Mouse (Mus musculus): ENCODE results near the gene Gbp3. TPM values are rescaled to one million over a fixed set of nuclear protein-coding genes. Genes with fewer than 3 reads are reported as not detected.
"Not testable (repeated sequence)": the region's sequence is repeated elsewhere in the genome, so short reads cannot be mapped to it uniquely, and the experiment has no call there.

The Gbp3 gene
- polyA plus RNA-seq (2017; shearing (Covaris generic)) = 100 to 1,000 TPM in 1 of 2 experiments, 10 to 100 TPM in 1; 91.5 to 108 TPM

DNA sequence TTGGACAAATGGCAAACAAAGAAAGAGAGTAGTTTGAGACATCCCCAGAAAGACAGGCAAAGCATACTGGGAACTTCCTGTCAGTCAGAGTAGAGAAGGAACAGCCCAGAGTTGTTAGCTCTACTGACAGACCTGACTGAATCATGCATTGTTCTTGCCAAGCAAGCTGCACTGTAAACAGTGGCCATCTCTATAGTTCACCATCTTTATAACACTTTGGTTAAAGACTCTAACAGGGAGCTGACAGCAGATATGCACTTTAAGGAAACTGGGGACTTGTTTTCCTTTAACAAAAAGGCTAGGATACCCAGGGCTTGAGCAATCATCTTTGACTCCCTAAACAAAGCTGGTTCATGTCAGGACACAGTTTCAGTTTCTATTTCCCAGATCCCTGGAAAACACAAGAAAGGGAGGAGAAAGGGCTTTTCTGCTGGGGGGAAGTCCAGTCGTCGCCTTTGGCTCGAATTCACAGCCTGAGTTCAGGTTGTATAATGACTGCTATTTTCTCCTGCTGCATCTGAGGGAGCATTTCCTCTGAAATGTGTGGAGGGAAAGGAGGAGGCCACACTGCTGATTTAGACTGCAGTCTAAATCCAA is at the start of gene Gbp3:
Gbp3 (plus strand) TSS at position 395 of the 597 bp plus-strand sequence.
- ATAC-seq = peak; percentile 19

DNA sequence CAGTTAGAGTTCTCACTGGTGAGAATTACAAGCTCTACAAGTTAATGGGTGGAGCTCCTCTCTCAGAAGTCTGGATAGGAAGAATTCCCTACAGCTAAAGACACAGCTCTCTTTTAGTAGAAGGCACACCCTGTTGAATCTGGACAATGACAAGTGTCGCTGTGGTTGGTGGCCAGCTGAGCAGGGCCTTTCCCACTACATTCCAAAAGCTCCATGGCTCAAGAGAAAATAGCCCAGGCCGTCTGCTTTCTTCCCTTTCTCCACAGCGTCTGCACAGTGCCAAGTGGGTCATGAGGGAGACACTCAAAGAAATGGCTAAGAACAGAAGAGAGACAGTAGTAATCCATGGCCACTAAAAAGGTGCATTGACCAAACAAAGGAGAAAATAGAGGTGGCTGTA is 31.7 kb upstream of the Gbp3 start:
- no peak for ATAC-seq

DNA sequence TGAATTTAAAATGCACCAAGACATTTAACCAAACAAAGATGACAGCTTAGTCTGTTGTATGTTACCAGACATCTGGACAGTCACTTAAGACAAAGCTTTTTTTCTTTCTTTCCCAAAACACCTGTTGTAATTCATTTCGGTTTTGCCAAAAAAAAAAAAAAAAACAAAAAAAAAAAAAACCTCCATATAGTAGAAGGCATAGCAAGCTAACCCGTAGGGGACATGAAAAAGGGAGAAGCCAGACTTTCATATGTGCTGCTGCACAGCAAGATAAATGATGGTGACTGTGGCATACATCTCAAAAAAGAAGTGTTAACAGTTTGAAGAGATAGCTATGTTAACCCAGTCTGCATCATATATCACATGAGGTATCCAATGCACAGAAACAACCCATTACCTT is 30.2 kb upstream of the Gbp3 start:
- ATAC-seq = peak; percentile 0

DNA sequence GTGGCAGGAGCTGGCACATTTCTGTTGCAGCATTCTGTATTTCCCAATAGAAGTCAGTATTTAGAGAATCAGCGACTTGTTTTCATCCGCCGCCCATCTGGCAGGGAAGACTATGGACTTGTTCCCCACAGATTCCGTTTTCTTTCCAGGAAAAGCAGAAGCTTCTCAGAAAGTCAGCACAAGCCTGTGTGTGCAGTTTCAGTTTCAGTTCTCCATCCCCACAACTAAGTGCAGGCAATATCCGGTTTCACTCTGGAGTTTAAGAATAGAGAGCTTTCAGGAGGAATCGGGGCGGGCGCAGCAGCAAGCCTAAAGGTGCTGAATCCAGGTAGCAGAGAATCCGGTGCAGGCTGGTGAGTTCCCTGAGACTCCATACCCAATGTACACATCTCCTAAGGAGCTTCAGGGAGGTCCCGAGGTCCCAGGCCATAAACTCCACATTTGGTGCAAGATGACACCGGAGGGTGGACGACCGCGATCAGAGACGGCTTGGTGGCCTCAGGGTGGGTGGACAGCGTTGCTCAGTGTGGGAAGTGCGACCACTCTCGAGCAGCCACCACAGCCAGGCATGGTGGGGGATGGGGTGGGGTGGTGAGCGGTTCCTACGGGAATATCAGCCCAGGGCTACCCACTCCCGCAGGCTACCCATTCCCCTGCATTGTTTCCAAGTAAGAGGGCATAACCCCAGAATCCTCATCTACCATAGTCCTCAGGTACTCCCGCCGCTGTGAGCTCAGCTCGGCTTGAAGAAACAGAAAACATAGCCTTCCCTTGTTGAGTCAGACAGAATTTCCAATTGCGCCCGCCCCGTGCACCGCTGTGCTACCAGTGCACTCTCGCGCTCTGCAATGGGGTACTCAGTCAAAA is 29.5 kb upstream of the Gbp3 start, which contains the start of gene Gbp7:
Gbp7 (plus strand) TSS at position 256 of the 867 bp plus-strand sequence.
- peak; percentile 79 for ATAC-seq

DNA sequence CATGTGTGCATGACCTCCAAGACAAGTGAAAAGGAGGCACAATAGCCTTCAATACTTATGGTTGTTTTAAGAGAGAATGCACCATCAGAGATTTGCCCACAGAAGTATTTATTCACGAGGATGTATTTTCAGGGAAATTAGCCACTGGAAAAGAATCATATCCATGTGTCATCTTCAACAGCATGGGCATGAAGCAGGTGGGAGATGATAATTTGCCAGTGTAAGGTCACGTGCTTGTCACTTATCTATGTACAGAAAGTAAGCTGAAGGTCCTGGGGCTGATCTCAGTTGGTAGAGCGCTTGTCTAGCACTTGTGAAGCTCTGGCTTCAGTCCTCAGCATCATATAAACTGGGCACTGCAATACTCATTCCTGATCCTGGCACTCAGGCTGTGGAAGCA is 28.2 kb upstream of the Gbp3 start:
- ATAC-seq = no peak

DNA sequence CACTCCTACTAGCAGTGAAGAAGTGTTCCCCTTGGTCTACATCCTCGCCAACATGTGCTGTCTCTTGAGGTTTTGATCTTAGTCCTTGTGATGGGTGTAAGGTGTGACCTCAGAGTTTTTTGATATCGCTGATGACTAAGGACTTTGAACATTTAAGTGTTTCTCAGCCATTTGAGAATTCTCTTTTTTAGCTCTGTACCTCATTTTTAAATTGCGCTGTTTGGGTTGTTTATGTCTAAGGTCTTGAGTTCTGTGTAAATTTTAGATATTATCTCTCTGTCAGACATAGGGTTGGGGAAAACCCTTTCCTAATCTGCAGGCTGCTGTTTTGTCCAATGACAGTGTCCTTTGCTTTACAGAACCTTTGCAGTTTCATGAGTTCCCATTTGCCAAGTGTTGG is 26.6 kb upstream of the Gbp3 start:
- peak; percentile 69 for ATAC-seq

DNA sequence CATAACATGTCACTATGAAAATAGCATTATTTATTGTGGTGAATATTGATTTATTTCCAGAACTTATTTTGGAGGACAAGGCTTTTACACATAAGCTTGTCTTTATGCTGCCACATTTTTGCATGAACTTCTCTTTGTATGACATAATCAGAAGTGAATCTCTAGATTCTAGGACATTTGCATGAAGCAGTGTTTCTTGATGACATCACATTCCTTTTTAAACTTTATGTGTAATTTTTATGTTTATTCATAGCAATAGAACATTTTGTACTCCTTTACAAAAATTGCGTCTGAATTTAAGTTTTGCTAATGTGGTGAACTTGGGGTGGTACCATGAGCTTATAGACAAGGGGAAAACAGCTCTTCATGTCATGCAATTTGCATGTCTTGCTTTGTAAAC is 24.2 kb upstream of the Gbp3 start:
- no peak for ATAC-seq

DNA sequence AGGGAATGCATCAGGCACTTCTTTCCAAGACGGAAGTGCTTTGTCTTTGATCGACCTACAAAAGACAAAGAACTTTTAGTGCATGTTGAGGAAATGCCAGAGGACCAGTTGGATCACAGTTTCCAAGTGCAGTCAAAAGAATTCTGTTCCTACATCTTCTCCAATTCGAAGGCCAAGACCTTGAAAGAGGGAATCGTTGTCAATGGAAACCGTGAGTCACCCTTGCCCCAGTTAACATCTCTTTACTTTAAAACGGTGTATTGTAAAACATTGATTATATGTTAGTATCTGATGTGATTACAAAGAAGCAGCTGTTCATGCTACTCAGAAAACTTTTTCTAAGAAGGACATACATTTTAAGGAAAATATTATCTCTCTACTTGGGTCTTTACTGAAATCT is 18.4 kb upstream of the Gbp3 start:
- ATAC-seq = no peak

DNA sequence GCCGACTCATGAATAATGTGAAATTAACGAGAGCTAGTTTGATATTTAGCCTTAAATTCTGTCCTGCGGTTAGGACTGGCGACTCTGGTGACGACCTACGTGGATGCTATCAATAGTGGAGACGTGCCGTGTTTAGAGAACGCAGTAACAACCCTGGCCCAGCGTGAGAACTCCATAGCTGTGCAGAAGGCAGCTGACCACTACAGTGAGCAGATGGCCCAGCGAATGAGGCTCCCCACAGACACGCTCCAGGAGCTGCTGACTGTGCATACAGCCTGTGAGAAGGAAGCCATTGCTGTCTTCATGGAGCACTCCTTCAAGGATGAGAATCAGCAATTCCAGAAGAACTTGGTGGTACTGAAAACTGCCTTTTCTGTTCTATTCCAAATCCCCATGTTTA is 17.1 kb upstream of the Gbp3 start:
- ATAC-seq = not testable (repeated sequence)

DNA sequence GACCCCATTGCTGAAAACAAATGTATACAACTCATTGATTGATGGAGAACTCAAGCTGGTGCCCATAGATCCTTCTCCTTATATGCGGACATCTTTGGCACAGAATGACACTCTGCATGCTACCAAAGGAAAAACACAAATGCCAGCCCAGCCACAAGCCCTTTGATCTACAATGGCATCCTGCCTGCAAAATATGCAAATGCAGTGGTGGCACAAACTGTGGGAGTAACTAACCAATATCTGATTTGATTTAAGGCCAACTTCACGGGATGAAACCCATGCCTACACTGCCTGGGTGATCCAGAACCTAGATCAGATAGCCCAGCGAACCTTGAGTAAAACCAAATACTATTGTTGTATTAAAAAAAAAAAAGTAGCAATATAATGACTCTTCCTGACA is 13.1 kb upstream of the Gbp3 start:
- ATAC-seq = peak; percentile 71

DNA sequence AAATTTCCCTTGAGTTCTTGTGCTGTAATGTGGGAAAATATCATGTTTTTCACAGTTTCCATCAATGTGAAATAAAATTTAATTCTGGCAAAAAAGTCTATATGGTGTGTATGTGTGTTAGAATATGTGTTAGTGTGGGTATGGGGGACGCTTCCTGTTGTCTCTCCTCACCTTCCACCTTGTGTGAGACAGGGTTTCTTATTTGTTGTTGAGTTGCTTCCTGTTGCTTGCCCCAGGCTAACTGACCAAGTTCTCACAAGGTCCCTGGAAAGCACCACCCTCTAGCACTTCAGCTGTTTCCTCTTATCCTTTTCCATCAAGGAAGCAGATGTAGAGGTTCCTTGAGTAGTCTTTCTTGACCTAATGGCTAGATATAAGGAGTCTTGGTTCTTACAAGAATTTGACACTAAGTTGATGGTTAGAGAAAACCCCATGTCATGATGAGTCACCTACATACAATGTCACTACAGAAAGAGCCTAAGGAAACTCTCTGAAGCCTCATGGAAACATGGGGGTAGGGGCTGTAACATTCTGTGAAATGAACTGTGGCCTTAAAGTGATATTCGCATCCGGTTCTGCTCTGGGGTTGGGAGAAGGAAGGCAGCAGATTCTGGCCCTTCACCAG is 9.7 kb upstream of the Gbp3 start:
- ATAC-seq = peak; percentile 55

DNA sequence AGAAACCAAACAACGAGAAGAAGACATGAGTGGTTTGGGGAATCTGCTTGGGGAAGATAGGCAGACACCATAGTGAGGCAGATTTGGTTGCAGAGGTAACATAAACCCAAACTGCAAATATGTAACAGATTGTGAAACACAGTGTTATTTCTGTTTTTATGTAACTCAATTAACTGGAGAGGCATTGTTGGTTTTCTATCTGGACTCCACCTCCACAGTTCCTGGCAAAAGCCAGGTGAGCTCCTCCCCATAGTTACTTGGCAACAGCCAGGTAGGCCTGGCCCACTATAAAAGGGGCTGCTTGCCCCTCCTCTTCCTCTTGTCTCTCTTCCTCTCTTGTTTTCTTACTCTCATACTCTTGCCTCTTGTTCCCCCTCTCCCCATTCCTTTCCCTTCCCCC is 5.2 kb upstream of the Gbp3 start:
- ATAC-seq = no peak

DNA sequence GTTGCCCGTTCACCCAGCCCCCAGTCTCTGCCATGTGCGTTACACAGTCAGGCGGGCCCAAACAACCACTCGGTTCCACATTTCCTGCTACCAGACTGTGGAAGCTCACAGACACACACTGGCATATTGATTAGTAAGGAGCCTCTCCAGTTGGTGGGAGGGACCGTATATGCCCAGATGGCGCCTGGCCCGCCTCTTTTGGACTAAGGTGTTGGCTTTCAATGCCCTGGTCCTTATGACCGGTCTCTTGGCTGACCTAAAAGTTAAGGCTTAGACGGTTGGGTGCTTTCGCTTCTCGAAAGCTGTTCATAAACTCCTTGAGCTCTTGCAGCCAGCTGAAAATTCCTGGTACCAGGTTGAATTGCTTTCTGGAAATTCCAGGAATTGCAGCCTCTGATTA is 4.2 kb upstream of the Gbp3 start:
- no peak for ATAC-seq

DNA sequence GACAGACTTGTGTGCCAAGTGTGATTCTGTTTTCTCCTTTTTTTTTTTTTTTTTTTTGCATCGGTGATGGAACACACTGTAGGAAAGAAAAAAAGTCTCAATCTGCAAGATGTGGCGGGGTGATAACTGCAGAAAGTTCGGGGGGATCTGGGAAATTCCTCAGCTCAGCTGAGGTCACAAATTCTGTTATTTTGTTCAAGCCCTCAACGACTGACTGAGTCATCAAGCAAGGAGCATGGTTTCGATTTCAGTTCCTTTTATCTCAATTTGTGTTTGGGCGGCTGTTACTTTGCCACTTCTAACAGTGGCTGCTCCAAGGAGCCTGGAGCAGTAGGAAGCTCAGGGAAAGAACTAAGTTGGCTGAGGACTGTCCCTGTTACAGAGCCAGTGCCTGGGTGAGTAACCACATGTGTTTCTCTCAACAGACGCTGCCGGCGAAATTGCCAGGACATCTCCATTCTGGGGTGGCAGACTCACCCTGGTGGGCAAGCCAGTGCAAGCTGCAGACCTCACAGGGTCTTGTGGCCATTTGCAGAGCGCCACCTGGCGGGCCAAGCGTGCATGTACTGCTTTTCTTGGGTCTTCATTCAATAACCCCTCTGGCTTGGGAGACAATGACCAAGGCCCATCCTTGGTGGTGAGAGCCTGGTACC is 596 bp downstream of the Gbp3 start:
- ATAC-seq = peak; percentile 85

DNA sequence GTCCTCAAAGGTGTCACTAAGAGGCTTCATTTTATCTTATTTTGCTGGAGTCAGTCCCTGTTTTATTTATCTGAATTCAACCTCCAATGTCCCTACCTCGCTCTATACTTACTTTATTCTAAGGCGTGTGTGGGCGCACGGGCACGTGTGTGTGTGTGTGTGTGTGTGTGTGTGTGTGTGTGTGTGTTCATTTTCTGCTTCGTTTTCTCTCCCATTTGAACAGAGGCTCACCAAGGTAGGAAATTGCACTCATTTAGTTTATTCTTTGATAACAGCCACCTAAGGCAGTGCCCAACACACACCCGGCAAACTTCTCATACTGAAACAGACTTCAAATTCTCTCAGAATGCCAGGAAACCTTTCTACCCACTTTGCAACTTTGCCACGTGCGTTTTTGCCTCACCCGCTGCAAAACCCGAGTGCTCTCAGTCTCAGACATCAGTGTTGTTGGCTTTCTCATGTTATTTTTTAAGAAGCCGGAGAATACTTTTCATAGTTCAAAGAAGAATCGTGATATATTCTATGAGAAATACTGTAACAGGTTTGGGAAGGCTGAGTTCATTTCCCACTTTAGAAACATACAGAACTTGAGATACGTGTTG is 1.3 kb downstream of the Gbp3 start:
- ATAC-seq = peak; percentile 2

DNA sequence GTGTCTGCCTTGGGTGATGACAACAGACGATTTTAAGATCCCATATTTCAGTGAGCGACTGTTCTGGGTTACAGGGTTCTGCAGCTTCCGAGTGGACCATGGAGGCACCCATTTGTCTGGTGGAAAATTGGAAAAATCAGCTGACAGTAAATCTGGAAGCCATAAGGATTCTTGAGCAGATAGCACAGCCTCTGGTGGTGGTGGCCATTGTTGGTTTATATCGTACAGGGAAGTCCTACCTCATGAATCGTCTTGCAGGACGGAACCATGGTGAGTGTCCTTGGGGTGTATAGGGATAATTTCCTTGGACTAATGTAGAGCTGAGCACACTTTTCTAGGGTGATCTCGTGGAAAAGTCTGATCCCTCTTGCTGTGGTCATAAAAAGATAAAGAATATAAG is 1.8 kb downstream of the Gbp3 start:
- ATAC-seq = no peak

DNA sequence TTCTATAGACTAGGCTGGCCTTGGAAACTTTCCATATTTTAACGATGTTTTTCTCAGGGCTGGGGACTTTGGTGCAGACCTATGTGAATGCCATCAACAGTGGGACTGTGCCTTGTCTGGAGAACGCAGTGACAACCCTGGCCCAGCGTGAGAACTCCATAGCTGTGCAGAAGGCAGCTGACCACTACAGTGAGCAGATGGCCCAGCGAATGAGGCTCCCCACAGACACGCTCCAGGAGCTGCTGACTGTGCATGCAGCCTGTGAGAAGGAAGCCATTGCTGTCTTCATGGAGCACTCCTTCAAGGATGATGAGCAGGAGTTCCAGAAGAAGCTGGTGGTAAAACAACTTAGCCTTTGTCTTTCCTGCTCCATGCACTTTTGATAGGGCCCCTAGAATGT is 7.7 kb downstream of the Gbp3 start:
- ATAC-seq = not testable (repeated sequence)

DNA sequence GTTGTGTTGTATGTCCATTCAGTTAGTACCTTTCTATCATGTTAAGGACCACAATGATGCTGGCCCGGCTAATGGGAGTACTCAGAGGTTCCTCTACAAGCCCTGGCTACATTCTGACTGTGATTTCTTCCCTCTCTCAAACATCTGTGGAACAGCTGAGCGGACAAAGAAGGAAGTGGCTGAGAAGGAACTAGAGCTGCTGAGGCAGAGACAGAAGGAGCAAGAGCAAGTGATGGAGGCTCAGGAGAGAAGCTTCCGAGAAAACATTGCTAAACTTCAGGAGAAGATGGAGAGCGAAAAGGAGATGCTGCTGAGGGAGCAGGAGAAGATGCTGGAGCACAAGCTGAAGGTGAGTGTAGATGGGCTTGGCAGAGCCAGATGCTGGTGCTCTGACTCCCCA is 10.9 kb downstream of the Gbp3 start:
- no peak for ATAC-seq

DNA sequence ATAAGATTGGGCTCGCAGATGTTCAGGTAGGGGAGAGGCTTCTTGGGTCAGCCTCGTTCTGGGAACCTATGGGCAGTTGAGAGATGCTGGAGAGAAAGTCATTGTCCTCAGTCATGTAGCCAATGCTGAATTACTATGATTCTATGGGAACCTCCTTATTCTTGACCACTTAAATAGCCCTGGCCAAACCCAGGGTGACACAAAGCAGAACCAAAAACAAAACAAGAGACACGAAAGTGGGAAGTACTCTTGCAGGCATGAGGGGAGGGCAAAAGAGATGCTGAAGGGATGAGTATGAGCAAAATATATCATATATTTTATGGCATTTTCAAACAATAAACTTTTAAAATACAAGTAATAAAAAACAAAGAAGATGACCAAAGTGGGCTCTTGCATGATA is 17.3 kb downstream of the Gbp3 start:
- no peak for ATAC-seq

DNA sequence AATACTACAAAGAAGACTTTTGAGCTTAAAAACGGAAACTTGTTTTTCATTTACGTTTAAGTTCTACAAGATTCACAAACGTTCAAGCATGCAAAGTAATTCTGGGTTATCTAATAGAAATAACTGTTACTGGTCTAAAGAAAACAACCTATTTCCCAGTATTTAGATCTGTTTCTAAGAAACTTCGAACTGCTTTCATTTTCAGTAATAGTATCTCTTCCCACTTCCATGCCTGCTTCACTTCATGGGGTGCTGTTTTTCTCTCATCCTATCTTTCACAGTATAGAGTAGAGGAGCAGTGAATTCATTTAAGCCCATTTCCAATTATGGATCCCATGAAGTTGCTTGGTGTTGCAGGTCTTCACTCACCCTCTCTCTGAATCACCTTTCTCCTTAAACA is 18.5 kb downstream of the Gbp3 start:
- ATAC-seq = peak; percentile 60

DNA sequence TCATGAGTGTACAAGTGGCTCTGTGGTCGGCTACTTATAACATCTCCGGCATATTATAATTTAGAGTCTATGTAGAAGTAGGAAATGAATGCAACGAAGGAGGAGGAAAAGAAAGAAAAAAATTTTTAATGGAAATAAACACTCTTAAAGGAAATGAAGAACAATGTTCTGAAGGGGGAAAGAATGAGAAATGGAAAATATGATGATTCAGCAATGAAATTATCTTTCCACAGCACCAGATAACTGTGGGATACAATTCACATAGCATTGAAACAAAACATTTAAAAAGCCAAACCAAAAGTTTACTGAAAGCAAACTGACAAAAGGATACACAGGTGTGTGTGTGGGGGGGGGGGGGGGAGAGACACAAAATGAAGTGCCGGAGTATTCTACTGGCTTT is 23.2 kb downstream of the Gbp3 start:
- ATAC-seq = no peak

DNA sequence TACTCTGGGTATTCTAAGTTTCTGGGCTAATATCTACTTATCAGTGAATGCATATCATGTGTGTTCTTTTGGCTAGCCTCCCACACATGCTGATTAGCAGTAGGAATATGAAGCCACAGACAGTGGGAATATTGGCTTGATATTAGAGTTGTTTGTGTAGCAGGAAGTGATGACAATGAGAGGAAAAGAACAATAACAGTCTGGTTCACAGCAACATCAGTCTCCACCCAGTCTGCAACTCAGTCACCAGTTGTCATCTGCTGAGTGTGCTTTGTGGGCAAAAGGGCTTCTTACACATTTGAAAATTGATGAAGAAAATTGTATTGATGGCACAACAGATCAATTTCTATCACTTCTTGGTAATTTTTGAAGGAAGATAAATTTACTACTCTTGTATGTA is 27.6 kb downstream of the Gbp3 start:
- peak; percentile 78 for ATAC-seq

DNA sequence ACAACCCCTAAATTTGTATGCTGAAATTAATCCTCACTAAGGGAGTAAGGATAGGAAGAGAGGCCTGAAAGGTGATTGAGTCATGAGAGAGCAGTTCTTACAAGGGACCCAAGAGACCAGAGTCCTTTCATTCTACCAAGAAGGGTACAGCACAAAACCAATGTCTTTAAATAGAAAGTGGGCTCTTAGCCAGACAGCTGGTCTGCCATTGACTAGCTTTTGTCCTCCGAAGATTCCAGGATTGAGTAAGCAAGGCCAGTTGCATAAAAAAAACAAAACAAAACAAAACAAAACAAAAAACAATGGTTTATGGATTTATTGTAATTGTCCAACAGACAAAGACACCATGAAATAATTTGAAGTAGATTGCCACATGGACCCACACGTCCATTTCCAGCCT is 29.1 kb downstream of the Gbp3 start:
- ATAC-seq = no peak

All from activated CD4-positive, CD25-positive, alpha-beta regulatory T cell, adult 4 months (primary cell).